Mouse (Mus musculus) frontal cortex, postnatal 36 days (tissue): ENCODE results near the gene Olfr481.

Experiments used
- DNase-seq, 2 experiments: peaks; one replicate each; pipeline ENCODE4 v3.0.0; 2022; ENCODE audit warnings: low spot score in 2 of 2

Gene Olfr481

DNA sequence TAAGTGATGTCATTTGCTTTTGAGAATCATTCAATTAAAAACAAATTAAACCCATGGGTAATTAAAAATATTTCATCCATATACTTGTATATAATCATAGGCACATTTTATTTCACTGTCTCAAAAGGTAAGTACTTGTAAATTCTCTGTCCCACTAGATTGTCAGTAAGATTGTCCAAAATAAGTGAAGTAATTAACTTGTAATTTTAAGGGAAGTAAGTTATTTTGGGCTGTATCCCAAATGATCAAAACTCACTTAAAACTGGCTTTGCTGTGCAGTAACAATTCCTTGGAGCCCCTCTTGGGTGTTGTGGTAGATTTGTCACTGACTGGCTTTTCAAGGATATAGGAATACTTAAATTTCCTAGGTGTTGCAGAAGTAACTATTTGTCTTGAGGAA lies at the start of gene Olfr481:
Gene Olfr481, plus strand, starts transcription at position 301 of the 400 bp plus-strand sequence.
- no peak for DNase-seq

DNA sequence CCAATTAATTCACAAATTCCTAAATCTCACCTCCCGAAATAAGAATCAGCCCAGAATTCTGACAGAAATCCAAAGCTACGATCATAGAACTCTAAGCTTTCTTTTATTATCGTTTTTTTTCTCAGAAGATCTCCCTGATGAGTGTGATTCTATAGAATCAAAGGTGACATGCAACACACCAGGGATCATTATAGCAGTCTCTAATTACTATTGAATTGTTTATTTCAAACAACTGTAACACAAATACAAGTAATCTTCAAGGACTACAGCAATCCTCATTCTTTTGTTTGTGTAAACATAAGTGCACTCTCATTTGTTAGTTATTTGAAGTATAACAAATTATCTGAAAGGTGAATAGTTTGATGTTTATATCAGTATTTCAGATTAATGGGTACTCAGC lies 45.8 kb upstream of the Olfr481 start, which contains the start of gene Olfr478:
Gene Olfr478, minus strand, starts transcription at position 101 of the 400 bp plus-strand sequence.
- no peak for DNase-seq

DNA sequence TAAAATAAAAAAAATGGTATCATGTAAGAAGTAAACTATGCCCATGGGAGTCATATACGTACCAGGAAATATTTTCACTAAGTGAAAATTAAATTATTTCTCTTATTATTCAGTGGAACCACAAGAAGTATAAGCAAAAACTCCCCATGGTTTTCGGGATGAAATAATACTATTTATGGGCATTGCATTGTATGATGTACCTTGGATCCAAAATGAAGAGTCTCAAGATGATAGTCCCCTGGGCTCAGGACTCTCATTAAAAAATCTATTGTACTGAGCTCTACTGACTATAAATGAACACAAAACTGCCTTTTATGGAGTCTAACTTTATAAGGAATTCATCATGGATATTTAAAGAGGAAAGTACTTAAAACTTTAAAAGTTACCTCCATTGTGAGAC lies 29.3 kb upstream of the Olfr481 start, which contains the start of gene Olfr479:
Gene Olfr479, plus strand, starts transcription at position 301 of the 400 bp plus-strand sequence.
- no peak for DNase-seq

DNA sequence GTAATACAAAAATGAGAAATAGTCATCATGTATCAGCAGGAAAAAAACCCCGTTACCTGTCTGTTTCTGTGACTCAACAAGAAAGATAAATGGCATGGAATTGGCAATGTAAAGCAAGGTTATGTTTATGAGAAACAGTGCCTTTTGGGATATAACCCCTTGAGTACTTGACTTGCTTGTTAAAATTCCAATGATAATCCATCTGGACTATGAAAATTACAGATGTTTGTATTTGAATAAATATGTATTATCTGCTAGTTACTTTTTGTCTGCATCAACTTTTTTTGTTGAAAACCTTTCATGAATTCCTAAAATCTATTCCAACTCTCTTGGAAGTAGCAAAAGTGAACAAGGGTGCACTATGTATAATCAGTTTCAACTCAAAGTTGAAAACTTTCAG lies 12.4 kb upstream of the Olfr481 start, which contains the start of gene Olfr480:
Gene Olfr480, minus strand, starts transcription at position 101 of the 400 bp plus-strand sequence.
- no peak for DNase-seq

DNA sequence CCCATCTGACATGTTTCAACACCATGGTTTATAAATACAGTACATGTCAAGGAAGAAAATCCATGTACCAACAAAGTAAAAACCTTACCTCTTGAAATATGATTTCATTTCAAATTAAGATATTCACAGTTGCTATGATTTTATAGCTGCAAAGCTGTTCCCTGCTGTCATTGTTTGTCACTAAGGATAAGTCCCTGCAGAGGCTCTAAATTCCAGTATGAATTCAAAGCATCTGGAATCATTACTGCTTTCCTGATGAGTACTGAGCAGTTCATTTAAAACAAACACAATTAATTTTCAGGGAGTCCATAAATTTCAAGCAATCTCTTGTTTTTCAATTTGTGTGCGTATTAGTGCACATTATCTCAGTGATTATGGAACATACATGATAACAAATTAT lies 17.8 kb downstream of the Olfr481 start, which contains the start of gene Olfr482:
Gene Olfr482, minus strand, starts transcription at position 101 of the 400 bp plus-strand sequence.
- DNase-seq = no peak

DNA sequence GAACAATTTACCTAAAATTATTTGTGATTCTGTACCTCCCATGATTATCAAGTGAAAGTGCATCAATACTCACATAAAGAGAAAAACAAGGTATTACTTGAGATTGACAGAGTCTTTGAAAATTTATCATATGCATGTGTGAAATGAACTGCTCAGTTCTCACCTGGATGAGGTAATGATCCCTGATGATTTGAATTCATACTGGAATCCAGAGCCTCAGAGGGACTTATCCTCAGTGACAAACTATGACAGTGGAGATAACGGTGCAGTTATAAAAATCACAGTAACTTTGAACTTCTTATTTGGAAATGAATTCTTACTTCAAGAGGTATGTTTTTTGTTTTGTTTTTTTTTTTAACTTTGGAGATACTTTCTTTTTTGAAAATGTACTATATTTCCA lies 20.9 kb downstream of the Olfr481 start, which contains the start of gene Olfr483:
Gene Olfr483, plus strand, starts transcription at position 301 of the 400 bp plus-strand sequence.
- DNase-seq = no peak

DNA sequence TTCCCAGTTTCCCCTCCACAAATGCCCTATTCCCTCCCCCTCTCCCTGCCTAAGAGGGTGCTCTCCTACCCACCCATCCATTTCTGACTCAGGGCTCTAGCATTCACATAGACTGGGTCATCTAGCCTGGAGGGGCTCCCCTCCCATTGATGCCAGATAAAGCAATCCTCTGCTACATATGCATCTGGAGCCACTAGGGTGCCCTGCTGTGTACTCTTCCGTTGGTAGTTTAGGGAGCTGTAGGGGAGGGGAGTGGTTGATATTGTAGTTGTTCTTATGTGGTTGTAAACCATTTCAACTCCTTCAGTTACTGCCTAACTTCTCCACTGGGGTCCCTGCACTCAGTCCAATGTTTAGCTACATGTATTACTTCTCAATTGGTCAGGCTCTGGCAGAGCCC lies 41.0 kb downstream of the Olfr481 start:
- no peak for DNase-seq

DNA sequence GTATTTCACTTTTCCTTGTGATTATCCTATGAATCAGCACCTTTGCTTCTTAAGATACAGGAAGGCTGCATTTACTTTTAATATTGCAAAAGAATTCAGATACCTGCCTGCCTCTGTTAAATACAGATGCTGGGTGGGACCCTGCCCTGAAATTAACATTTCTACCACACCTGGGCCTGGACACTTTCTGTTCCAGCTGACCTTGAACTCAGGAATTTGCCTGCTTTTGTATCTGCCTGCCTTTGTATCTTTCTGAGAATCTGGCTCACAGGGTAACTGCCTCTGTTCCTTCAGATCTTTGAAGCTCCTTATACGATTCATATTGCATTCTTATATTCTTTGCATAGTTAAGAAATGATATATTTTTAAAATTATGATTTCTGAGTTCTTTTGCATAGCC lies 41.8 kb downstream of the Olfr481 start:
- no peak for DNase-seq

DNA sequence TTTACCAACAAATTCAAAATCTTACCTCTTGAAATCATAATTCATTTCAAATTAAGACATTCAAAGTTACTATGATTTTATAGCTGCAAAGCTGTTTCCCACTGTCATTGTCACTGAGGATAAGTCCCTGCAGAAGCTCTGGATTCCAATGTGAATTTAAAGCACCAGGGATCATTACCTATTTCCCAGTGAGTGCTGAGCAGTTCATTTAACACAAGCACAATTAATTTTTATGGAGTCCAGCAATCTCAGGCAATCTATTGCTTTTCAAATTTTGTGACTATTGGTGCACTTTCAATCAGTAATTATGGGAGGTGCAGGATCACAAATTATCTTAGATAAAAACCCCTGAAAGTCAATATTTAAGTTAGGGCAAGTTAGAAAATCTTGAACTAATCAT lies 47.7 kb downstream of the Olfr481 start, which contains the start of gene Olfr484:
Gene Olfr484, minus strand, starts transcription at position 101 of the 400 bp plus-strand sequence.
- DNase-seq = no peak
